Mouse (Mus musculus) A20 (cell line): Measurements from ENCODE around the gene Fbxo47.

Experiments used
- DNase-seq: peaks from one replicate; pipeline ENCODE4 v3.0.0-alpha.2; 2011; ENCODE audit warnings: low read depth, low spot score

Gene Fbxo47

DNA sequence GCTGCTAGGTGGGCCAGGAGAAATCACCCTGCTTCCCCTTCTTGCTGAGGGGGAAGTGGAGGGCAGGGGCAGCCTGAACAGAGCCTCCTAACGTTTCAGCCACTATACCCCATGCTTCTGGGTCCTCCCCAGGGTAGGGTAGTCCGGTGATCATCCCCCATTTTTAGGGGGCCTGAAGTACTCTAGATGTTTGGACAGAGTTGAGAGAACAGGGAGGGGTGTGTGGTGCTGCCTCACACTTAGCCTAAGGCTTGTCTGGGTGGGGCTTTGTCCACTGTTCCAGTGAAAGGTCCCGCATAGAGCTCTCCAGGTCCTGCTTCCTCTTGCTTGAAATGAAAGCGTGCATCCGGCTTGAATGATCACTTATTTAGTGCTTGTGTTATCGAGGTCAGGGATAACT is 53.5 kb downstream of the Fbxo47 start:
- no peak for DNase-seq

DNA sequence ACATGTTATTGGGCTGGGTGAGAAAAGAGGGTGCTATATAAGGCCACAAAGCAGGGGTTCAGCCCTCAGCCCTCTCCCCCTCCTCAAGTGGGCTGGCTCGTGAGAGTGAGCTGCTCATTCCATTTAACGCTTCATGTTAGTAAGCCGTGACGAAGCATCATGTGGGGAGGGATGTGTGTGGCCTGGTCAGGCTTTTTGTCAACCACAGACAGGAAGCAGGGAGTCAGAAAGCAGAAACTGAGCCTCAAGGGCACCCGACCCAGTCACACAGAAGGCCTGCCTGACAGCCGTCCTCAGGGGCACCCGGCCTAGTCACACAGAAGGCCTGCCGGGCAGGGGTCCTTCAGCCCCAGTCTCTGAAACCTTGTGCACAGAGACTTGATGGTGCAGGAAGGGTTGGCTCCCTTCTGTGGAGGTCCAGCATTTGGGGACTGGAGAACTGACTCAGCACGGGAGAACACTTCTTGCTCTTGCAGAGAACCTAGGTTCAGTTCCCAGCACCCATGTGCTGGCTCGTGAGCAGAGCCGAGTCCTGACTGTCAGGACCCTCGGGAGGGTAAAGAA is 54.0 kb downstream of the Fbxo47 start:
- DNase-seq, result peak; percentile 38

DNA sequence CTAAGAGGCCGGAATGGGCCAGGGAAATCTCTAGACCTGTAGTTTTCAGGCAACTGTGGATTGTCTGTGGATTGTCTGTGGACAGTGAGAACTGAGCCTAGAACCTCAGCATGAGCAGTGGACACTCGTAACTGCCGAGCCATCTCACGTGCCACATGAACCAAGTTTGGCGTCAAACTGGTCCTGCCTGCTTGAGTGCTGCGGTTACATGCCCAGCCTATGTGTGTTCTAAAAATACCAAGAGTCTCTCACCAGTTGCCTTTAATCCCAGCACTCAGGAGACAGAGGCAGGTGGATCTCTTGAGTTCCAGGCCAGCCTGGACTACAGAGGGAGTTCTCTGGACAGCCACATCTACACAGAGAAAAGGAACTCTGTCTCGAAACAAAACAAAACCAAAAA is 54.6 kb downstream of the Fbxo47 start:
- no peak for DNase-seq

DNA sequence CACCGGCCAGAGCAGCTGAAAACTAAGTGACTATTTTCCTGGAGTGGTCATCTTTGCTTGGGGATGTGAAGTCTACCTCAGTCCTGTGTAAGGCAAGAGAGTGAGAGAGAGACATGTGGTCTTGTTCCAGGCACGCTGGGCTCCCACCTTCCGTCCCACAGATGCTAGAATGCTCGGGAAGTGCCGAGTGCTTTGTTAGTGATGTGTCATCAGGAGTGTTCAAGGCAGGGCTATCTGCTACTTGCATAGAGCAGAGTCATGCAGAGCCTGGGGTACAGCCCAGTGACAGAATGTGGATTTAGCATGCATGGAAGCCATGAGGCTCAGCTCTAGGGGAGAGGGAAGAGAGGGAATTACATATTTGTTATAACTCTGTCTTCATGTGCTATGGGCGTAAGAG is 56.3 kb downstream of the Fbxo47 start:
- no peak for DNase-seq

DNA sequence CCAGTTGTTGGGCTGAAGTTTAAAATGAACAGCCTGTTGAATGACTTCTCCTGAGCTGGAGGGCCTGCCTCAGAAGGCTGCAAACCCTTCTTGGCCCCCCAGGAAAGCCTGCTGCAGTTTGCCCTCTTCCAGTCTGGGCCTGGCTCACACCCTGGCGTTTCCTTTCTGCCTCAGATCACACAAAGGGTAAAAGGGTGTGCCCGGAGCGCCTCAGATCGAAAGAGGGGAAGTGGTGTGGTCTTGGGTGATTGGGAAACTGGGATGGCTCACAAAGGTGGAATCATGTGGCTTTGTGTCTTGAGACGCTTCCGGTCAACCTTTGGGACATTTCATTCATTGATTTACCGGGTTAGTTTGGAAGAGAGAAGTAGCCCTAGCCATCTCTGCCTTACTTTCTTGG is 57.5 kb downstream of the Fbxo47 start:
- DNase-seq, result no peak

DNA sequence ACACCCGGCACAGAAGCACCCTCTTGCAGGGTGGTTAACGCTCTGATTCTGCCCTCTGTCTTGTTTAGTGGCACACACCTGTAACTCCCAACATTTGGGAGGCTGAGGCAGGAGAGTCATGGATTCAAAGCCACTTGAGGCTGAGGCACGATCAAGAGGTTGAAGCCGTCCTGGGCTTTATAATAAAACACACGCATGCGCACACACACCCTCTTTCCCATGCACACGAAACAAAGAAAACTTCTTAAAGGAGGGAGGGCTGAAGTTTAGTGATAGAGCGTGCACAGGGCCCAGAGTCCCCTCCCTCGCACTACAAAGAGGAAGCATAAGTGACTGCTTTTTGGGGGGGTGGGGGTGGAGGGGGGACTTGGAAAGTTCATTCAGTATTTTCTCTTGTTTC is 58.0 kb downstream of the Fbxo47 start:
- DNase-seq, result no peak

DNA sequence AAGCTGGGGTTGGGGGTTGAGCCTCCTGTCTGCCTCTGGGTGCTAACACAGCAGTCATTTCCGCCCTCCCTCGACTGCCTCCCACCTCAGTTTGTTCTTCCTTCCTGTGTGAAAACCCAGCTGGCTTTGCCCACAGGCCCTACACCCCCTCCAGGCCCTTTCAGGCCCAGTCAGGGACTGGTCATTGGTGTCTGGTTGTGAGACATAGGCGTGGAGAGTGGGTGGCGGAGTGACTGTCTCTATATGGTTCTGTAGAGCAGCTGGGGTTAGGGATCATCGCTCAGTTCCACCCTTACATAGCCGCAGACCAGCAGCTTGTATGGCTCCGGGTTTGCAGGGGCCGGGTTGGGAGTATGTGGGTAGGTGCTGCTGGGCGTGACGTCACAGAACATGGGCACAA is 58.7 kb downstream of the Fbxo47 start:
- no peak for DNase-seq

DNA sequence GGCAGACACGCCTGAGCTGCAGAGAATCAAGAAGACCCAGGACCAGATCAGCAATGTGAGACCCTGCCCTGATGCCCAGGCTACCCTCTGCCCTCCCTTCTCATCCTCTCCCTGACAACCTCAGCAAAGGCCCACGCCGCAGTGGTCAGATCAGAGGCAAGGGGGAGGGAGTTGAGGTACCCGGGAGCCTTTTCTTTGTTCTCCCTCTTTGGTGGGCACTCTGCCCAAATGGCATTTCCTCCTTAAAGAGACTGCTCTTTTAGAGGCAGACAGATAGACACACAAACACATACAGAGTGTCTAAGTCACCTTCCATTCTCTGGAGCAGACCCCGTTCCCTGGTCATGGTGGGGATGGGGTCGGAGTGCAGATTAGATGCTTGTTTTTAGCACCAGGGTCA is 59.1 kb downstream of the Fbxo47 start:
- no peak for DNase-seq

DNA sequence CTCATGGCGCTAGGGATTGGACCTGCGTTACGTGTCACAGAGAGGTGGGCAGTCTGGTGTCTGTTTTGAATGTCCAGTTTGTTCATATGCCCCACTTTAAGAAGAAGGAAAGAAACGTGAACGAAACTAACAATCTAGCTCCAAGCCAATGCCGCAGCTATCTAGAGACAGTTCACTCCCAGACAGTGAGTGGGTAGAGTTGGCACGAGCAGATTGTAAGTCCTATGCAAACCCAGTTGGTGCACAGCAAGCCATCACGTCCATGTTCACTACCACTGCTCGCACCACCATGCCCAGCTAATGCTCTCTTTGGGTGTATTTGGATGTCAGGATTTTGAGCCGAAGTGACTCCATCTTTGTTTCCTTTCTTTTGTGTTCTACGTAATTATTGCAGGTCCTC is 59.8 kb downstream of the Fbxo47 start:
- no peak for DNase-seq

DNA sequence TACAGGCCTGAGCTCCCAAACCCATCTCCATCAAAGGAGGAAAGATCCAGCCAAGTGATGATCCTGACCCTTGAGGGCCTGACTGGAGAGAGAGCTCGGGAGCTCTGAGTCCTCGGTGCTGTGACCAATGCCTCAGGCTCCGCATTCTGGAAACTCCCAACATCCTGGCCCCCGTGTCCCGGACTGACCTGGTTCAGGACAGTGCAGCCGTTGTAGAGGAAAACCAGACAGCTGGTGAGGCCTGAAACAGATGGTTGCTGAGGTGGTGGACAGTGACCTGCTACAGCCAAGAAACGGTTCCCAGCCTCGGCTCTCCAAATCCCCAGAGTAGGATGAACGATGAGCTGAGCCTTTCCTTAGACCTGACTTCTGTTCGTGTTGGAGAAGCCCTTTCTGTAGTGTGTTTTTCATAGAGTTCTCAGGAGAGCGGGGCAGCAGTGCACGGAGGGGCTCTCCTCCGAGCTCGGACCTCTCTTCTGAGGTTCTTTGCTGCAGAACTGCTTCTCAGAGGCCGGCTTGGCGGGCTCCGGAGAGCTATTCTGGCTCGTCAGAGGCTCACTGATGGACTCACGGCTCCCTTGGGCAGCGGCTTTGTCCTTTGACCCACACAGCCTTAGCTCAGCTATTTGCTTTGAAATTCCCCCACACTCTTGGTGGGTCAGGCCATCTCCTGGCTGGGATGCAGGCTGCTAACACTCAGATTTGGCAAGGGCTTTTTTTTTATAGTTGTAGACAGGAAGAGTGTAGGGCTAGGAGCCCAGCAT is 60.9 kb downstream of the Fbxo47 start:
- no peak for DNase-seq

DNA sequence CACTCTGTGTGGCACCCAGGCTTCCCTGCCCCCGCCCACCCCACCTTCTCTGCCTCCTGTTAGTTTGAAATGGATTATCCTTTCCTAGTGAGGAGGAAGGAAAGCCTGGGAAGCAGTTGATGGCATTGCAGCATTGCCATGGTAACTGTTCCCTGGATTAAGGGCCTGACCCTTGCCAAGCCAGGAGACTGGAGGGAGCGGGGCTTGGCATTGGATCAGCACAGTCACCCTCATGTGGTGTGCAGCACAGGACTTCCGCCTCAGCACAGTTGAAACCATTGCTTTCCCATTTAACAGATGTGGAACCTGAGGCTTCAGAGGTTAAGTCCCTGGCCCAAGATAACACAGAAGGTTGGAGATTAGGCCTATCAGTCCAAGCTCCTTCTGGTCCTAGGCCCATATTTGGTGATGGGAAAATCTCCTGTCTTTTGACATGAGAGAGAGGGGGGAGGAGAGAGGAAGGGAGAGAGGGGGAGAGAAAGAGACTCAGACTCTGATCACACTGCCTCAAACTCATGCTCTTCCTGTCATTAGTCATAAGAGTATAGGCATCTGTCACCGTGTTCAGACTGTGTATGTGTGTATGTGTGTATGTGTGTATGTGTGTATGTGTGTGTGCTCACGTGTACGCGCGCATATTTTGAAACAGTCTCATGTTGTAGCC is 62.4 kb downstream of the Fbxo47 start:
- no peak for DNase-seq

DNA sequence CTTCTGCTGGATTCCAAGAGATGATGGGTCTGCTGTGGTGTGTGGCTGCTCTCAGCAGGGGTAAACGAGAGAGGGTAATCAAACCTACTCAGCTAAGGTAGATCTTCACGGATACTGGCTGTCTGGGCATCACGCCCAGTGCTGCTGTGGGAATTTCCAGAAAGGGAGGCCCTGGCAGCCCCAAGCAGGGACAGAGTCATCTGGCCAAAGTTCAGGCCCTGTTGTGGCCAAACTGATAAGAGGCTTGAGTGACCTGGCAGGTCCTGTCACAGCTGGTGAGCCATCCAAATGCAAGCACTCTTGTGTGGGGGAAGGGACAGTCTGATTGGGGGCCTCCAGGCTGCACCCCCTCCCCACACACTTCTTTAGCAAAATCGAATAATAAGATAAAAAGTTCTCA is 63.1 kb downstream of the Fbxo47 start:
- no peak for DNase-seq

DNA sequence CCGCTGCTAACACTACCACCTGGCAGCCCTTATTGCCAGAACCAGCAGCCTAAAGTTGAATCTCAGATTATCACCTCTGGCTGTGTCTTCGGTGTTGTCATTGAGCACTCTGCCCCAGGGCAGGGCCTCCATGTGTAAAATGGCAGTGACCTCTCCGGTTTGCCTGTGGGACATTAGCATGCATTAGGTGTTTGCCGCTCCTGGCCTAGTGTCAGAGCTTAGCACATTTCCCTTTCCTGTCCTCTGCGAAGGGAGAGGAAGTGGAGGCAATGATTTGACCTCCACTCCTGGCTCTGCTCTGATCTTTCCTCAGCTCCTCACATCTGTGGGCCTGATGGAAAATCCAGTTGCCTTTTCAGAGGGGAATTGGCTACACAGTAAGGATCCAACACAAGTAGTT is 64.0 kb downstream of the Fbxo47 start:
- no peak for DNase-seq

DNA sequence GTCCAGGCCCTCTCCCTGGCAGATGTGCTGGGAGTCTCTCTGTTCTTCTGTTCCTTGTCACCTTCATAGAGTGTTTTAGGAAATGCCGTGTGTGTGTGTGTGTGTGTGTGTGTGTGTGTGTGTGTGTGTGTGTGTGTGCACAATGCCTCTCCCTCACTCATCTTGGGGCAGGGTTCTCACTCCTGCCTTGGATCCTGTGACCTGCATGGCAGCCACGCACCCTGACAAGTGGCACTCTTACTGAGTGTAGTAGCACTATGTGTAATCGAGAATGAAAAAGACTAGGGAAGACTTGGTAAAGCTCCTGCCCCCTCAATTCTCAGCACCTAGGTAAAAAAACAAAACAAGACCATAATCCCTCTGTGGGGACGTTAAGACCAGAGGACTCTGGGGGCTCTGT is 64.9 kb downstream of the Fbxo47 start:
- DNase-seq, result no peak

DNA sequence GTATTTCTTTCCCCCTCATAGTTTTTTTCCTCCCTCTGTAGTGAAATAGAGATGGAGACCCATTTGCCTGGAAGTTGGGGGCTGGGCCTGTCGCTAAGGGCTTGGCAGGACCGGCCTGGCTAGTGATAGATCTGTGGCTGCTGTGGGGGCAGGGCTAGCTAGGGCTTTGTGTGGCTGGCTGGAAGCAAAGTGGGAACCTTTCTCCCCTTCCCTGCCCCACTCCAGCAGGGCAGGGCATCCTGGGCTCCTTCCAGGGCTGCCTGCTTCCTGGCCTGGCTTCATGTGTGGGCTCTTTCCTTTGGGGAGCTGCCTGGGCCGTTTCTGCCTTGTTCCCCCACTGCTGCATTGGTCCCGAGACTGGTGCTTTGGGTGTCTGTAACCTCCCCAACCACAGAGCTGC is 65.4 kb downstream of the Fbxo47 start:
- DNase-seq, result no peak

DNA sequence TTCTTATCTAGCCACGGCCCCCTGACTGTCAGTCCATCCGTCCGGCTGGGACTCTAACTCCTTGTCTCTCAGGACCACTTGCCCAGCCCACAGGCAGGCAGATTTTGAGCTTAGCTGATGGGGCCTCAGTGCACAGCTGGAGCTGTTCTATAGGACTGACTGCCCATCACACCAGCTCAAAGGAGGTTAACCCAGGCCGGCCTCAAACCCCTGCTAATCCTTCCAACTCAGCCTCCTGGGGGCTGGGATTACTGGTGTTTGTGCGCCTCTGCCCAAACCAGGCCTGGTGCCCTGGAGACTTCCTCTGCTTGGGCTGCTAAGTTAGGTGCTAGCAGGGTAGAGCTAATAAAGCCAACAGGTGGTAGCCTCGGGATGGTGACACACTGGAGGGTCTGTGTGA is 66.0 kb downstream of the Fbxo47 start:
- no peak for DNase-seq

DNA sequence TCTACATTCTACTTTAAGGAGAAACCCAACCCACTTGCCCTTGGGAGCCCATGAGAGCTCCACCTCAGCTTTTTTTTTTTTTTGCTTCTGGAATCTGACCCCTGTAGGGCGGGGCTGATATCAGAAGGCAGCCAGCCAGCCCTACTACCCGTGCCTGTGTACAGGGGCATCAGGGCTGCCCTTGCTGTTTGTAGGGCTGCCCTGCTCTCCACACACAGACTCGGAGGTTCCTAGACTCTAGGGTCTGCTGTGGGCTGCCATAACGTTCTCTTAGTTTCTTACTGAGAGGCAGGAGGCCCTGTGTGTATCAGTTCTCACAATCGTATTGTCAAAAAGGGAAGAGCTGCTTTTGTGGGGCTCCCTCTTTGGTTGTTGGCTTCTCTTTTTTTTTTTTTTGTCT is 66.6 kb downstream of the Fbxo47 start:
- DNase-seq, result no peak

DNA sequence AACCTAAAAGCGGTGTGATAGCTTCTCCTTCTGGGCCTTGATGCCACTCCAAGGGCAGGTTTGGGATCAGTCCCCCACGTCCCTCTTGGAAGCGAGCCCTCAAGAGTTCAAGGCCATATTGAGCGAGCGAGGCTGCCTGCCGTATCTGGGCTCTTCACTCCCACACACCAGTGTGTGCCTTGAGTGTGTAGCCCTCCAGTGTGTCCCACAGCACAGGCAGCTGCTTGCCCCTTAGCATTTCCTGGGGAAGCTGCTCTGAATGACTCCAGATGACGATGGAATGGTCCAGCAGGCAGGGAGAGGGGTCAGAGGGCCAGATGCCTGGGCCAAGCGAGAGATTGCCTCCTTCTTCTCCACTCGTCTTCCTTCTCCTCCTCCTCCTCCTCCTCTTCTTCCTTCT is 67.0 kb downstream of the Fbxo47 start:
- DNase-seq, result no peak

DNA sequence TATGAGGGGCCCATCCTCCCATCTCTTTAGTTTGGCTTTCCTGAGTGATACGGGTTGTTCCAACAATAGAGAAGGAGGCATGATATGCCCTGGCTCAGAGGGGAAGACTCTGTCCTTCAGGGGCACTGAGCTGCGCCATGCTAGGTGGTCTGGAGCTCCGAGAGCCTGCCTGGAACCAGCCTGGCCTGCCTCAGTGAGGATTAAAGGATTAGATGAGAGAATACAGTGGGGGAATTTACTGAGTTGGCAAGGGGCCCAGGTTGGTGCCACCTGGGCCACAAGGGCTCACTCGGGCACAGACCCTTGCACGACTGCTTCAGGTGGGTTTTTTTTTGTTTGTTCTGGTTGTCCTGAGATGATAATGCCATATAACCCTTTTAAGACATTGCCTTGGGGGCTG is 67.8 kb downstream of the Fbxo47 start:
- DNase-seq, result no peak

DNA sequence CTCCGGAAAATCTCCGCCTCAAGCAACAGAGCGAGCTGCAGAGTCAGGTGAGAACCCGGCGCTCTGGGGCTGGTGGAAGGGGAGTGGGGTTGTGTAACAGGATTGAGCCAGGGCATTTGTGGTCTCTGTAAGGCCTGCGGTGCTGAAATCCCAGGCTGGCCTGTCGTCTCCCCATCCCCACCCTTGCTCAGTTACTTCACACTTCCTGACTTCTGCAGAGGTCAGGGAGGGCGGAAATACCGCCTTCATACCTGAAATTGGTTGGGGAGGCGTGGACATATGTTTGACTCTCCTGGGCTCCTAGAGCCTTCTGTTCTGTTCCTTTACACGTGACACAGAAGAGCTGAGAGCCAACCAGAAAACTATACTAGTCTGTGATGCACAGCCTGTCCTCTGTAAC is 68.2 kb downstream of the Fbxo47 start:
- DNase-seq, result no peak

DNA sequence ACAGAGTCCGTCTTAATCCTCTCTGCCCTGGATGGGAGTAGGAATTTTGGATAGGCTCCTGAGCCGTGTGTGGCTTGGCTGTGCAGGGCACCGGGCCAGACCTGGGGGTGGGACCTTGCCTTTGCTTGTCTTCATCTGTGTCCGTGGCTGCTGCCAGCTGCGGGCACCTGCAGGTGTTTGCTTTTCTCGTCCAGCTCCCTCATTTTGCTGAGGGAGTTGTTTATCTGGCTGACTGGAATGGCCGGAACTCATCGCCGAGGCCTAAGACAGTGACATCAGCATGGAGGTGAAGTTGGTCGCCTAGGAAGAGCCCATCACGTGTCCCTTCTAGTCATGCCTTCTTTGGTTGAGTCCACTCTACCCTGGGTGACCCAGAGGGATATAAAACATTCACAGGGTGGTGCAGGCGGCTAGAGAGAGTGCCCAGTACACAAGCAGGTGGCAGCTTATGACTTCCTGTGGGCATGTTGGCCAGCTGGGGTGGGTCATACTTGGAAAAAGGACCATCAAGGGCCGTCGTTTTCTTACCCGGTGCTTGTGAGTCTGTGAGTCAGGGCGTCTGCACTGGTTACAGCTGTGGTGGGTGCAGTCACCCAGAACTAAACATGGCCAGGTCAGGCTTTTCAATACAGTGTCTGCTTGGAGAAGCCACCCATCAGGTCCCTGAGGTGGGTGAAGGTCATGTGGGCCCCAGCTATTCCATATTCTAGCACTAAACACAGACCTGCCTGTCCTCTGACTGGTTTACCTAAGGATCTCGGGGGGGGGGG is 70.0 kb downstream of the Fbxo47 start:
- DNase-seq, result no peak

DNA sequence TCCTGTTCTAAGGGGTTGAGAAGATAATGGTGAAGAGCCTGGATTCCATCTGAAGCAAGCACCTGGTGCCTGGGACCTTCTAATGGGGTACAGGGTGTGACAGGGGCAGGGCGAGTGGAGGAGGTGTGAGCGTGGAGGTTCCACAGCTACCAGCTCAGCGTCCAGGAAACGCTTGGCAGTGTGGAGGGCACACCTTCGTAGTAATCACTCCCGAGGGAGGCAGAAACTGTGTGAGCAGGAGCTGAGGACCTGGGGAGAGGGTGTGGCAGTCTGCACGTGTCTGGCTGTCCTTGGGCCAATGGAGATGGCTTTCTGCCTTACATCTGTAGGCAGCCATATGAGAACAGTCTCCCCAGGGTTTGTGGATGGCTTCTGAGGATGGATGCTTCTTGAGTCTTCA is 70.9 kb downstream of the Fbxo47 start:
- no peak for DNase-seq

DNA sequence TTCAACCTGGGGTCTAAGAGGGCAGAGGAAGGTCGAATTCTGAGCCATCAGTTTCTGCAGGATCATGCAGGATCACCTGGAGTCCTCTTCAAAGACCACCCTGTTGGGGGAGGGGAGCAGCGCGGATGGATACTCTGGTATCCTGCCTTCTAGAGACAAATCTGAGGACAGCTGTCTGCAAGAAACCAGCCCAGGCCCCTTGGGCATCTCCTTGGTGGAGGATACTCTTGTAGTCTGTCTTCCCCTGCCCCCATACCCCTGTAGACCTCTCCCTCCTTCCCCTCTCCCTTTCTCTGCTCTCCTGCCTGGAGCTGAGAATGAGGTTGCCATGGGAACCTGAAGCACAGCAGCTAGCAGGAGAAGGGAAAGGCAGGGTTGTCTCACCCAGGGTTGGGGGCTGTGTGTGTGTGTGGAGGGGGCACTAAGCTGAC is 71.4 kb downstream of the Fbxo47 start:
- DNase-seq, result no peak
